Mouse (Mus musculus): ENCODE data around the gene Cela2a.

Gene Cela2a

GRCm38 (mm10) chr4:141859351-141859750, 33.4 kb upstream of the Cela2a start:
- no peak for DNase-seq (ENCODE audit: low read depth in 1 of 2, low spot score in 2 of 2)

GRCm38 (mm10) chr4:141858501-141858900, 32.5 kb upstream of the Cela2a start:
- peak; percentile 76 to 77 for DNase-seq (ENCODE audit: low read depth in 1 of 2, low spot score in 2 of 2)

GRCm38 (mm10) chr4:141857422-141857930, 31.5 kb upstream of the Cela2a start:
- DNase-seq (ENCODE audit: low read depth in 1 of 2, low spot score in 2 of 2), result peak in 1 of 2 experiments; percentile 82

- DNase-seq (ENCODE audit: low read depth in 1 of 2, low spot score in 2 of 2), result peak in 1 of 2 experiments; percentile 38
Measured at GRCm38 (mm10) chr4:141853437-141853836, 27.5 kb upstream of the Cela2a start.

GRCm38 (mm10) chr4:141845999-141846398, 20.0 kb upstream of the Cela2a start, which contains the start of gene Ctrc:
TSS of gene Ctrc (minus strand) at chr4:141846359.
- no peak for DNase-seq (ENCODE audit: low read depth in 1 of 2, low spot score in 2 of 2)

GRCm38 (mm10) chr4:141834536-141835095, 8.7 kb upstream of the Cela2a start:
- no peak for DNase-seq (ENCODE audit: low read depth in 1 of 2, low spot score in 2 of 2)

- no peak for DNase-seq (ENCODE audit: low read depth in 1 of 2, low spot score in 2 of 2)
Measured at GRCm38 (mm10) chr4:141833911-141834310, 8.0 kb upstream of the Cela2a start.

- no peak for DNase-seq (ENCODE audit: low read depth in 1 of 2, low spot score in 2 of 2)
Measured at GRCm38 (mm10) chr4:141831361-141831760, 5.4 kb upstream of the Cela2a start.

- no peak for DNase-seq (ENCODE audit: low read depth in 1 of 2, low spot score in 2 of 2)
Measured at GRCm38 (mm10) chr4:141830381-141830780, 4.4 kb upstream of the Cela2a start.

GRCm38 (mm10) chr4:141828177-141828576, 2.2 kb upstream of the Cela2a start:
- no peak for DNase-seq (ENCODE audit: low read depth in 1 of 2, low spot score in 2 of 2)

- DNase-seq (ENCODE audit: low read depth in 1 of 2, low spot score in 2 of 2), result no peak
Measured at GRCm38 (mm10) chr4:141827401-141827800, 1.4 kb upstream of the Cela2a start.

GRCm38 (mm10) chr4:141822979-141823378, 3.0 kb downstream of the Cela2a start:
- DNase-seq (ENCODE audit: low read depth in 1 of 2, low spot score in 2 of 2), result no peak

- no peak for DNase-seq (ENCODE audit: low read depth in 1 of 2, low spot score in 2 of 2)
Measured at GRCm38 (mm10) chr4:141822089-141822488, 3.9 kb downstream of the Cela2a start.

- no peak for DNase-seq (ENCODE audit: low read depth in 1 of 2, low spot score in 2 of 2)
Measured at GRCm38 (mm10) chr4:141821178-141821577, 4.8 kb downstream of the Cela2a start.

- DNase-seq (ENCODE audit: low read depth in 1 of 2, low spot score in 2 of 2), result no peak
Measured at GRCm38 (mm10) chr4:141819316-141819715, 6.6 kb downstream of the Cela2a start.

GRCm38 (mm10) chr4:141818861-141819260, 7.1 kb downstream of the Cela2a start:
- DNase-seq (ENCODE audit: low read depth in 1 of 2, low spot score in 2 of 2), result no peak

- DNase-seq (ENCODE audit: low read depth in 1 of 2, low spot score in 2 of 2), result no peak
Measured at GRCm38 (mm10) chr4:141817706-141818105, 8.3 kb downstream of the Cela2a start.

GRCm38 (mm10) chr4:141816776-141817655, 8.9 kb downstream of the Cela2a start:
- DNase-seq (ENCODE audit: low read depth in 1 of 2, low spot score in 2 of 2), result no peak

GRCm38 (mm10) chr4:141816267-141816666, 9.7 kb downstream of the Cela2a start:
- DNase-seq (ENCODE audit: low read depth in 1 of 2, low spot score in 2 of 2), result no peak

- no peak for DNase-seq (ENCODE audit: low read depth in 1 of 2, low spot score in 2 of 2)
Measured at GRCm38 (mm10) chr4:141811375-141811774, 14.6 kb downstream of the Cela2a start.

GRCm38 (mm10) chr4:141810975-141811374, 15.0 kb downstream of the Cela2a start:
- DNase-seq (ENCODE audit: low read depth in 1 of 2, low spot score in 2 of 2), result no peak

GRCm38 (mm10) chr4:141809850-141810464, 16.0 kb downstream of the Cela2a start:
- no peak for DNase-seq (ENCODE audit: low read depth in 1 of 2, low spot score in 2 of 2)
